Mouse (Mus musculus): ENCODE measurements at regions not wholly inside any gene's neighbourhood (a gene's known extent, or its start where the extent isn't known, plus 50 kb on each side); places are given as distances from the start of the nearest gene placed in this dataset.
A peak's percentile ranks its signal among the peaks of the same experiment; 100 is the strongest.
"Not testable (repeated sequence)": the region's sequence is repeated elsewhere in the genome, so short reads cannot be mapped to it uniquely, and the experiment has no call there.

DNA sequence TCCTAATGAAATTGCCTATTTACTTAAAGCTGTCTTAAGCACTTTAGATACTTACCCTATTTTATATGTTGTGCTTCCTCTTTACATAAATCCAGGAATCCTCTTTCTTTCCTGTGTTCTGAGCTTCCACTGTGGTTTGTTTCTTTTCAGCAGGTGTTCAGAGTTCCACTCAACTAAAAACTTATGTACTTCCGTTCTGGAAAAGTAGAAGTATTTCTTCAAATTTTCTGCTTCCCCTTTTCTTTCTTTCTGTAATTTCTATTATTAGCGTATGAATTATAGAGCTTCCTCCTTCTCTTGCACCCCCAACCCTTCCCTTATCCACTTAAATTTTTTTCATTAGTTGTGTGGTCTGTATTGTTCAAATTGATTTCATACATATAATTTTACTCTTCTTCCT lies 165.8 kb upstream of the Nudt12 start:
- DNase-seq: no peak

DNA sequence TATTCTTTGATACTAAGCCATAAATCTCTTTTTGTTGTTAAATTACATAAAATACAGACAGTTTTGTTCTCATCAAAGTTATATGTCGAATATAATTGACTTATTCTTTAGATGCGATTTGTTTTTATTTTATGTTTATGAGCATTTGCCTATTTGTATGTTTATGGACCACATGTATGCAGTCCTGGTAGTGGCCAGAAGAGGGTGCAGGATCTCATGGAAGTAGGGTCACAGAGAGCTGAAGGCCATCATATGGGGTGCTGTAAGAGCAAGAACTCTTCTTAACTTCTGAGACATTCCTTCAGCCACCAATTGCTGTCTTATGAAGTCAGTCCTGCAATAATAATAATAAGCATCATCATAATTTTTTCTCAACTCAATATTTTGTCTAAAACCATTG lies 143.2 kb upstream of the Nudt12 start:
- DNase-seq: no peak

DNA sequence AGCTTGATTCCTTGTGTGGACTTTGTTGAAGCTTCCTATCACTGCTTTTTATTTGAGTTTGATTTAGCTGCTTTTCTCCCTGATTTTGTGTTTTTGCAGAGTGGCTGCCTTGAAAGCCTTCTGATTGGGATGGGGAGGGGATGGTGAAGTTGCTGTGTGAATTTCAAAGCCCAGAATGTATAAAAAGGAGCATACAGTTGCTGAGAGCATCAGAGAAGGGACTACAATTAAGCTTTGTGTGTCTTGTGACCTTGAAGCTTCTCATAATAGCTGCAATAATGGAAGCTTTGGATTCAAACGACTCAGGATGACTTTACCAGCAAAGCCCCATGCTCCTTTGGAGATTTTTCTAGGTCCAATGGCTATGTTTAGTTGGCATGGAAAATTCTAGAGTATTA lies 130.6 kb upstream of the Nudt12 start:
- DNase-seq: no peak

DNA sequence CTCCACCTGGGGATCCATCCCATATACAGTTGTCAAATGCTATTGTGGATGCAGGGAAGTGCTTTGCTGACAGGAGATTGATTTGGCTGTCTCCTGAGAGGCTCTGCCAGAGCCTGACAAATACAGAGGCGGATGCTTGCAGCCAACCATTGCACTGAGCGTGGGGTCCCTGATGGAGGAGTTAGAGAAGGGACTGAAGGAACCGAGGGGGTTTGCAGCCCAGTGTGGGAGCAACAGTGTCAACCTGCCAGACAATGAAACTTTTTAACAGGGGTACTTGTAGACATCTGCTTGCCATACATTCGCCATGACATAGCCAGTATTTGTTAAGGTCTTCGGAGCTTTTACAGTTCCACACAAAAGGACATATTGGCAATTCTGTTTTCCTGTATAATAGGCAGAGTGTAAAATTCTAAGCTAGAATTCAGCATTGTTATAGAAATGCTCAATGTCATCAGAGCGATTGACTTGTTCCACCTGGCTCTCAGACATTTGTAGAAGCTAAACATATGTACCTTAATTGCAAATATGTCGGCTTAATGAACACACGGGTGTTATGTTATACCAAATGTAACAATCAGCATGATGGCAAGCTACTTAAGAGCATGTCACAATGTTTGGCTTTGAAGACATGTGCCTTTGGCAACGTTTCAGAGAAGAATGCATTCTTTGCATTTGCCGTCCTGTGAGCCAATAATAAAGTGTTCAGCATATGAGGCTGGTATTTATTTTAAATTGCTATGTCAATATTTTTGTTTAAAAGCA lies 130.0 kb upstream of the Nudt12 start:
- DNase-seq: no peak

DNA sequence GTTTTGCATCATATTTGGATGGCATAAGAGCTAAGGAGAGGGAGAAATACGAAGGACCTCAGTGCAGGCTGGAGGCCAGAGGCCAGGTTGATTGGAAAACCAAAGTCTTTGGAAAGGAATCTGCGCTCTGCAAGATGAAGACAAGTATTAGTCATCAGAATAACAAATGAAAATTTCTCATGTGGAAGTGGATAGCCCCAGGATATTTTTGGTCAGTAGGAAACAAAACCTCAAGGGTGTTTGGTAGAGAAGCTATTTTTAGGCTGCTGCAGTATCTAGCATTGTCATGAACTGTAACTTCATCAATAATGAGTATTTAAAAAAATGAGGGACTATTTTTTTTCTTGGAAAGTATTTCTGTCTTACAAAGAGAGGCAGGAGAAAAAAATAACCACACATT lies 125.6 kb upstream of the Nudt12 start:
- DNase-seq: no peak

DNA sequence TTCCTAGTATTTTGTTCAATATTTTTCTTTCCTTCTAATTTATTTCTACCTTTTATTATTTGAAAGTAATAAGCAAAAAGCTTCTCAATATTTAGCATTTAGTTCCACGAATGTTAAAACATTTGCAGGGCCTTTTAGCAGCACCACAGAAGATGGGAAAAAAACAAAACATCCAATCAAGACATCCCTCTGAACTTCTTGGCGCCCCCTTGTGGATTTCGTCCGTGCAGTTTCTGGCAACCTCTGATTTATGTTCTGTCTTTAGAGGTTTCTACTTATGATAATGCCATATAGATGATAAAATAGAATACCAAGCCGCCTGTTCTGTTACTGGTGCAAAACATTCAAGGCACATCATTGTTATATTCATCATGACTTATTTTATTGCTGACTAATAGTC lies 86.2 kb upstream of the Nudt12 start:
- peak; percentile 71 for DNase-seq

DNA sequence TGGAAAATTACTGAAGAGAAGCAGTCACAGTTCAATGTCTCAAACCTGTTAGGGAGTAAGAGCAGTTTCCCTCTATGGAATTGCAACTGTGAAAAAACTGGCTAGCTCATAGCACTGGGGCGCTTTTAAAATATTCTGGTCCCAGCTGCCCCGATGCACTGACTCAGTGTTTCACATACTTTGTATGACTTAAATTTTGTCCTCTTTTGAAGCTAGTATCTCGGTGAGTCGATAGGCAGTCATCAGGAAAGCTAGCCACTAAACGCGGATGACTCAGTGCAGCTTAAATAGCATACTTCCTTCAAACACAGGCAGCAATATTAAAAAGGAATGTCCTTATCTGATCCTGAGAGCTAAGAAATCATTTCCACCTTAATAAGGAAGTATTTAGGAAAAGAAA lies 63.7 kb upstream of the Nudt12 start:
- not testable (repeated sequence) for DNase-seq

DNA sequence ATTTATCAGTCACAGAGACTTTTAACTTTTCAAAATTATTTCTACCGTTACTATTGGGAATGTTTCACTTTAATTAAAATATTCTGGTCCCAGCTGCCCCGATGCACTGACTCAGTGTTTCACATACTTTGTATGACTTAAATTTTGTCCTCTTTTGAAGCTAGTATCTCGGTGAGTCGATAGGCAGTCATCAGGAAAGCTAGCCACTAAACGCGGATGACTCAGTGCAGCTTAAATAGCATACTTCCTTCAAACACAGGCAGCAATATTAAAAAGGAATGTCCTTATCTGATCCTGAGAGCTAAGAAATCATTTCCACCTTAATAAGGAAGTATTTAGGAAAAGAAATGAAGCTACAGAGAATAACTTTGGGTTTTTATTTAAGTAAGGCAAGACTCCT lies 63.2 kb upstream of the Nudt12 start:
- not testable (repeated sequence) for DNase-seq
